Mouse (Mus musculus): ENCODE measurements around the gene Defb48. TPM values are rescaled to one million over a fixed set of nuclear protein-coding genes. Genes with fewer than 3 reads are reported as not detected.

The Defb48 gene
- not detected for total RNA-seq (2023)

GRCm38 (mm10) chr14:62984410-62984809, at the start of gene Defb48:
Gene Defb48 (minus strand): TSS chr14:62984510.

DNA sequence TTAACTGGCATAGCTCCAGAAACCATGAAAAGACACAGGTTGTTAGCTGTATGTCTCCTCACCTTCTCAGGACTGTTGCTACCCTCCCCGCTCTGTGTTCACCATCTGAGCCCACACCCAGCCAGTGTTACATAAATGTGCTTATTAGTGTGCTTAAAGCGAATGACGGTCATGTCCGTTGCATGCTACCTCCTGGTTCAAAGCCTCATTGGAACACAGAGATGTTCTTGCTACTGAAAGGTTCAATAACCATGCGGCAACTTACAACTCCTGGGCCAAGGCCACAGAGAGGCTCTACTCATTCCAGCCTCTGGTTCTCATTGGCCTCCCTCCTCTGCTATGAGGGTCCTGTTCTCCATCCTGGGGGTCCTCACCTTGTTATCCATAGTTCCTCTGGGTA, 27.2 kb upstream of the Defb48 start, which contains the start of gene Defb43:
Gene Defb43, plus strand, starts transcription at position 301 of the 400 bp plus-strand sequence.

GRCm38 (mm10) chr14:62997777-62998176, 13.5 kb upstream of the Defb48 start, which contains the start of gene Defb47:
Gene Defb47 (plus strand): TSS chr14:62998077.

Other genes with a start within 250 kb of the Defb48 start
- 66.1 TPM for gene Ints6, start 223.3 kb downstream of the Defb48 start, total RNA-seq (2023)
- gene Wdfy2, start 146.8 kb downstream of the Defb48 start, total RNA-seq (2023), result 15.2 TPM
- gene Defb47, start 13.6 kb upstream of the Defb48 start, total RNA-seq (2023), result not detected
- gene Defb43, start 27.3 kb upstream of the Defb48 start, total RNA-seq (2023), result not detected
- not detected for gene Defb42, start 62.5 kb upstream of the Defb48 start, total RNA-seq (2023)
- not detected for gene Defb30, start 65.5 kb upstream of the Defb48 start, total RNA-seq (2023)